Mouse (Mus musculus): ENCODE measurements around the gene Gm10840. TPM values are rescaled to one million over a fixed set of nuclear protein-coding genes. Genes with fewer than 3 reads are reported as not detected.
A peak's percentile ranks its signal among the peaks of the same experiment; 100 is the strongest.
"Not testable (repeated sequence)": the region's sequence is repeated elsewhere in the genome, so short reads cannot be mapped to it uniquely, and the experiment has no call there.

The Gm10840 gene
- polyA plus RNA-seq, 1 experiment from 2014 or later = 0.82 TPM

DNA sequence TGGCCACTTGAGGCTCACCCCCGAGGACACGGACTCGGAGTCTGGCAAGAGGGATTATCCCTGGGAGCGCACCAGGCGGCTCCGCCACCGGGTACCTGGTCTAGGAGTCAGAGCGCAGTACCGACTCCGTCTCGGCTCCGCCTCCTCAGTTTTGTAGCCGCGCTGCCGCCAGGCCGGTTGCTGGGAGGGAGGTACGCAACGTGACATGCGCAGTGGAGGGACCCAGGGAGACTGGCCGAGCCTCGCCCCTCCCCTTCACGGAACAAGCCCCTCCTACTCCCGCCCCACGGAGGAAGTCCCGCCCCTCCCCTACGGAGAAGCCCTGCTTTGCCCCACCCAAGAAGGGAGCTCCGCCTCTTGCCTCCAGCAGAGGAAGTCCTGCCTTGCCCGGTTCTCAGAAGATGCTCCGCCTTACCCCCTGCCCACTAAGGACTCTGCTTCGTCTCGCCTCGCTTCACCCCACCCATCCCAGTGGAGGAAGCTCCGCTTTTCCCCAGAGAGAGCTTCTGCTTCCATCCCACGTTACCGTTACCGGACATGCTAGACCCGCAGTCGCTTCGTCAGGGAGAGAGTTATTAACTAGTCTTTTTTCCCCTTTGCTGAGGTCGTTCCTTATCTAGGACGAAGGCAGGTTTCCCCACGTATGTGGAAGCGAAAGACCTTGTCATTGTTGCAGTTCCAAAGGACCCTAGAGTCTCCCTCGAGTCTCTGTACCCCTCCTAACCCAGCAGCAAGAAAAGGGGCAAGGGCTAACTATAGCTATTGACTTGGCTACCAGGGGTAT, 32.9 kb downstream of the Gm10840 start:
- Histone ChIP-seq H3K4me3 (peak overlapping the region; percentile 68), H3K9me3 (no peaks in the 10 kb centered on the region), H3K27me3 (ENCODE audit: poor library complexity, severe bottlenecking) (no peaks in the 10 kb centered on the region), H3K4me1 (peaks cover 21% of the 10 kb centered on the region), H3K27ac (peak overlapping the region; percentile 88), H3K36me3 (replicated peaks) (peaks cover 24% of the 10 kb centered on the region)
- under 1% methylated on average over 44 of the region's 44 CpGs for WGBS
- DNase-seq (ENCODE audit: extremely low spot score, low spot score) = peak; percentile 98

DNA sequence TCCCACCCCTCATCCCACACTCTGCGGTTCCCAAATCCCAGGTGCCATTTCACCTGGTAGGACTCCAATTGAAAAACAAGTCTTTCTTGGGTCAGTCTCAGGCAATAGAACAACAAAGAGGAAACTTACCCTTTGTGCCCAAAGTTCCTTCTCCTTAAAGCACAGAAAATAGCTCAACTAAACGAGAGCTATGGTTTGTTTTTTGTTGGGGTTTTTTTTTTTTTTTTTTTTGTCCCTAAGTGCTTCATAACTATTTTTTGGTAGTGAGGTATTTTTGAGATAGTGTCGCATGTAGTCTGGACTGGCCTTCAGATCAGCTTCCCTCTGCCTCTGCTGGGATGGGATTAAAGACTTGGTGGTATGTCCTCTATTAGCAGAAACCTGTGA, 33.5 kb downstream of the Gm10840 start:
- WGBS = 34% methylated on average over 3 of the region's 3 CpGs
- H3K9me3 ChIP-seq = no peaks in the 10 kb centered on the region

DNA sequence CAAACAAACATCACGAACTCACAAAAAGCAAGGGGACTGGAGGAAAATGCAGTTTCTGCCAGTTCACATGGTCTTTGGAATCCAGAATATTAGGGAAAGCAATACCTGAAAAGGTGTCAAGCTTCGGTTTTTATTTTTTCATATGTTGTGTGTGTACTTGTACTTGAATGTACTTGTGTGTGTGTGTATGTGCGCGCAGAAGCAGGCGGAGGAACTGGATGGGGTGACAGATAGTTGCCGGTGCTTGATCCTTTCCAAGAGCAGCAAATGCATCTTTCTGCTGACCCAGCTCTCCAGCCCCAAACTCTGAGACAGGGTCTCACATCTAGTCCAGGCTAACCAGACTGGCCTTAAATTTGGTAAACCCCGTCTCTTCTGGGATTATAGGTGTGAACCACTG, 34.2 kb downstream of the Gm10840 start:
- DNase-seq (ENCODE audit: extremely low spot score, low spot score) = no peak
- no peaks in the 10 kb centered on the region for H3K9me3 ChIP-seq
- H3K27ac ChIP-seq = no peak overlapping the region
- H3K36me3 ChIP-seq (replicated peaks) = peaks cover 34% of the 10 kb centered on the region
- no peak overlapping the region for H3K4me3 ChIP-seq
- peaks cover 21% of the 10 kb centered on the region for H3K4me1 ChIP-seq
- no peaks in the 10 kb centered on the region for H3K27me3 ChIP-seq (ENCODE audit: poor library complexity, severe bottlenecking)
- 95% methylated on average over 7 of the region's 7 CpGs for WGBS

More for the DNA sequence above, 33.5 kb downstream of the Gm10840 start:
- H3K27me3 ChIP-seq (ENCODE audit: poor library complexity, severe bottlenecking) = no peaks in the 10 kb centered on the region
- H3K36me3 ChIP-seq (replicated peaks) = peaks cover 30% of the 10 kb centered on the region
- peak overlapping the region; percentile 68 for H3K4me3 ChIP-seq
- peaks cover 21% of the 10 kb centered on the region for H3K4me1 ChIP-seq
- peak overlapping the region; percentile 88 for H3K27ac ChIP-seq
- DNase-seq (ENCODE audit: extremely low spot score, low spot score) = no peak

DNA sequence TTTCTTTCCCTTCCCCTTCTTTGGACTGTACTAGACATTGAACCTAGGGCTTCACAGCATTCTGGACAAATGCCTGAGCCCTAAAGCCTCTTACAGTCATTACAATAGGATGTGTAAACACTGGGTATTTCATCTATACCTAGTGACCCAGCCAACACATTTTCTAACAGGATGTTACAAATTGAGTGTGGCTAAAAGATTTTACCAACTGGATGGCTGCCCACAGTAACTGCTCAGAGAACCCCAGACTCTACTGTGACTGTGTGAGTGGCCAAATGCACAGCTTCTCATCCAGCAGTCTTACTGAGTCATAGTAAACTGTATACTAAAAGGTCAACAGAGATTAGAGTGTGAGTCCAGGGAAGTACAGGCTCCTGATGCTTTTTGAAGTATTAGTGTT, 34.7 kb downstream of the Gm10840 start:
- H3K27me3 ChIP-seq (ENCODE audit: poor library complexity, severe bottlenecking) = no peaks in the 10 kb centered on the region
- no peak for DNase-seq (ENCODE audit: extremely low spot score, low spot score)
- no peak overlapping the region for H3K27ac ChIP-seq
- no peaks in the 10 kb centered on the region for H3K9me3 ChIP-seq
- H3K4me1 ChIP-seq = peaks cover 21% of the 10 kb centered on the region
- H3K36me3 ChIP-seq (replicated peaks) = peaks cover 38% of the 10 kb centered on the region
- no peak overlapping the region for H3K4me3 ChIP-seq

DNA sequence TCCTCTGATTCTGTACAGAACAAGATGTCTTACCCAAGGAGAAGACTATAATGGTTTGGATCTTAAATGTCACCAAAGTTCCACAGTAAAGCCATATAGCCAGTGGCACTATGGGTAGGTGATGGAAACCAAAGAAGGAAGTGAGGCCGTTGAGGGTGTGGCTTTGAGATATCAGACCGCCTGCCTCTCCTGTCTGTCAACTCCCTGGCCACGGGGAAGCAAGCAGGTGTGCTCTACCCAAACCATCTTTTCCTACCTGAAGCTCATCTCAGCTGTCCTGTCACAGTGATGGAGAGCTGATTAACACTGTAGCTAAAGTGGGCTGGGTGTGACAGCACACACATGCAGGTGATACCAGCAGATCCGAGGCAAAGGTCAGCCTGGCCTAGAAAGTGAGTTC, 37.6 kb downstream of the Gm10840 start:
- Histone ChIP-seq H3K36me3 (replicated peaks) (peaks cover 68% of the 10 kb centered on the region), H3K4me1 (peaks cover 9% of the 10 kb centered on the region), H3K4me3 (no peak overlapping the region), H3K9me3 (no peaks in the 10 kb centered on the region), H3K27me3 (ENCODE audit: poor library complexity, severe bottlenecking) (no peaks in the 10 kb centered on the region), H3K27ac (no peak overlapping the region)
- DNase-seq (ENCODE audit: extremely low spot score, low spot score) = no peak
- 93% methylated on average over 4 of the region's 4 CpGs for WGBS

DNA sequence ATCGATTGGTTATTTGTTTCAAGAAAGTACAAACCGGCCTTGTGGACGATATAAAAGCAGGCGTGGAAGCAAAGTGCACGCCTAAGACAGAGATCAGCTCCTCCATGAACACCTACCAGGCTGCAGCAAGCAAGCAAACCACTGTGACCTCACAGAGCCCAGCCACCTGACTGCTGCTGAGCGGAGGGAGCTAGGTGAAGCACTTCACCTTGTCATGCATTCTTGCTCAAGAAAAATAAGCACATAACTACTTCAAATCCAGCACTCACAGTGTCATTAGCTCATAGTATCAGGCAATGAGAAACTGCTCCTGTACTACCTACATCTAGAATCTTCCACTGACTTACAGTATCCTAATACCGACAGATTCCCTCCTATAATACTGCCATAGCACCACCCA, 39.3 kb downstream of the Gm10840 start:
- not testable (repeated sequence) for H3K27ac ChIP-seq; H3K4me1 ChIP-seq; H3K9me3 ChIP-seq; DNase-seq (ENCODE audit: extremely low spot score, low spot score); H3K27me3 ChIP-seq (ENCODE audit: poor library complexity, severe bottlenecking); H3K4me3 ChIP-seq
- WGBS = 92% methylated on average over 7 of the region's 7 CpGs
- H3K36me3 ChIP-seq (replicated peaks) = peaks cover 85% of the 10 kb centered on the region

DNA sequence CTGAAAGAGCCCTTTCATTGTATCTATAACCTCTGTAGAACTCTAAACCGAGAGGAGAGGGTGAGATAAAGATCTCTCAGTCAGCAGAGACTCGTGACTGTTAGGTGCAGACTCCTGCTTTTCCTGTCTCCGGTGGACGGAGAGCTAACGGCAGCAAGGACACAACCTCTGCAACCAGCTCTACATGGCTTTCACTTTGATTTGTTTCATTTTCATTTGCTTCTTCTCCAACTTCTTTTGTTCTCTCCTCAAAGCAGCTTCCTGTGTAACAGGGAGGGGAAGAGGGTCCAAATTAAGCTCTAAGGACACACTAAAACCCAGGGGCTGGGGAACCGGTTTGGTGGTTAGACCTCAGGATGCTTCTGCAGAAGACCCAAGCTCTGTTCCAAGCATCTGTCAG, 40.1 kb downstream of the Gm10840 start:
- Histone ChIP-seq H3K27me3 (ENCODE audit: poor library complexity, severe bottlenecking) (no peaks in the 10 kb centered on the region), H3K4me1 (no peaks in the 10 kb centered on the region), H3K27ac (no peak overlapping the region), H3K9me3 (no peaks in the 10 kb centered on the region), H3K4me3 (no peak overlapping the region), H3K36me3 (replicated peaks) (peaks cover 92% of the 10 kb centered on the region)
- WGBS = 88% methylated on average over 6 of the region's 6 CpGs
- no peak for DNase-seq (ENCODE audit: extremely low spot score, low spot score)

DNA sequence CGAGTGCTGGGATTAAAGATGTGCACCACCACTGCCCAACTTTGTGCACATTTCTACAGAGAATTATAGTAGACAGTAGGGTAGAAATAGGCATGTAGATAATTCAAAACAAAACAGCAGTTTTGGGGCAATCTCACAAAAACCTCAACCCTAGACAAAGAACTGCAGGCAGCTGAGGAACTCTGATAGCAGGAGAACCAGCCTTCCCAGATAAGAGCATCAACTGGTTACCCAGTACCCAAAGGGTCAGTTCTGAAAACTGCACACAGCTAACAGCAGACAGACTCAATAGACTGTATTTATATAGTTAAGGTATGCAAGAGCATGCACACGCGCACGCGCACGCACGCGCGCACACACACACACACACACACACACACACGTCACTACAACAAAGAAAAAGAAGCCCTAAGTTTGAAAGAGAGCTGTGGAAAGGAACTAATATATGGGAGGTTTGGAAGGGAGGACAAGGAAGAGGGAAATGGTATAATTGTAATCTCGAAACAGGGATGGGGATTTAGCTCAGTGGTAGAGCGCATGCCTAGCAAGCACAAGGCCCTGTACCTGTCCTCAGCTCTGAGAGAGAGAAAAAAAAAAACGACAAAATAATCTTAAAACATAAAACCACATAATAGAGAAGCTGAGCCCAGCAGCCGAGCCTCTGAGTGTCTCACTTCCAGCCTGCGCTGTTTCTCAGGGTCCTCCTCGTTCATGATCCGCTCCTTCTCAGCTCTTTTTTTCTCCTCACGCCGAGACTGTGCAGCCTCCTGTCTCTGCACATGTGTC, 40.9 kb downstream of the Gm10840 start:
- Histone ChIP-seq H3K27ac (no peak overlapping the region), H3K36me3 (replicated peaks) (peaks cover 96% of the 10 kb centered on the region), H3K4me3 (no peak overlapping the region), H3K4me1 (no peaks in the 10 kb centered on the region), H3K27me3 (ENCODE audit: poor library complexity, severe bottlenecking) (no peaks in the 10 kb centered on the region), H3K9me3 (no peaks in the 10 kb centered on the region)
- no peak for DNase-seq (ENCODE audit: extremely low spot score, low spot score)
- 94% methylated on average over 19 of the region's 19 CpGs for WGBS

DNA sequence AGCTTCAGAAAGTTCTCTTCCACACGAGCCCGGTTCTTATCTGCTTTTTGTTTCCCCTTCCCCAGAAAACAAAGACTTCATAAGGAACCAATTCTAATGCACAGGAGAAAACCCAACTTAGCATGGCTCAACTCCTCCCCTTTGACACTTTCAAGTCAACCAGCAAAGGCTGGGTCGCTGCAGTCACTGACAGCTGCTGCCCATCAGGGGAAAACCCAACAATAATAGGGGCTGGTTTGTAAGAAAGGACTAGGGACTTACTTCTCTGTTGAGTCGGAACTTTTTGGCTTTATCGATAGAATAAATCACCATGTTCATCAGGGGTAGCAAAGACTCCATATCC, 41.4 kb downstream of the Gm10840 start, which contains the start of gene Strada:
Strada (minus strand) TSS at position 46 of the 343 bp plus-strand sequence.
- peaks cover 96% of the 10 kb centered on the region for H3K36me3 ChIP-seq (replicated peaks)
- 88% methylated on average over 5 of the region's 5 CpGs for WGBS

More for the DNA sequence above, 41.4 kb downstream of the Gm10840 start, which contains the start of gene Strada:
- H3K27me3 ChIP-seq (ENCODE audit: poor library complexity, severe bottlenecking) = no peaks in the 10 kb centered on the region
- no peaks in the 10 kb centered on the region for H3K9me3 ChIP-seq
- no peak within 1 kb of the TSS for H3K27ac ChIP-seq
- DNase-seq (ENCODE audit: extremely low spot score, low spot score) = no peak
- H3K4me1 ChIP-seq = no peaks in the 10 kb centered on the region
- H3K4me3 ChIP-seq = no peak within 1 kb of the TSS

Other genes with a start within 250 kb of the Gm10840 start
- gene Cyb561, start 207.5 kb upstream of the Gm10840 start, polyA plus RNA-seq (2016; fragmentation: Nextera tagmentation; extraction: Ambion mirVana) = 14.5 and 15.4 TPM in 2 replicates
- gene Ace, start 192.9 kb upstream of the Gm10840 start, polyA plus RNA-seq (2016; fragmentation: Nextera tagmentation; extraction: Ambion mirVana) = 0.28 and 0.74 TPM in 2 replicates
- not detected in 2 replicates for gene Ace3, start 166.2 kb upstream of the Gm10840 start, polyA plus RNA-seq (2016; fragmentation: Nextera tagmentation; extraction: Ambion mirVana)
- 0.39 and 0.58 TPM in 2 replicates for gene Kcnh6, start 152.7 kb upstream of the Gm10840 start, polyA plus RNA-seq (2016; fragmentation: Nextera tagmentation; extraction: Ambion mirVana)
- gene Dcaf7, start 124.0 kb upstream of the Gm10840 start, polyA plus RNA-seq (2016; fragmentation: Nextera tagmentation; extraction: Ambion mirVana) = 84.0 and 87.1 TPM in 2 replicates
- gene Taco1, start 94.8 kb upstream of the Gm10840 start, polyA plus RNA-seq (2016; fragmentation: Nextera tagmentation; extraction: Ambion mirVana) = 15.1 and 15.4 TPM in 2 replicates
- gene Map3k3, start 76.2 kb upstream of the Gm10840 start, polyA plus RNA-seq (2016; fragmentation: Nextera tagmentation; extraction: Ambion mirVana) = 16.1 and 18.2 TPM in 2 replicates
- 364 and 375 TPM in 2 replicates for gene Limd2, start within 50 bp of the Gm10840 start, polyA plus RNA-seq (2016; fragmentation: Nextera tagmentation; extraction: Ambion mirVana)
- 41.4 and 41.9 TPM in 2 replicates for gene Strada, start 41.3 kb downstream of the Gm10840 start, polyA plus RNA-seq (2016; fragmentation: Nextera tagmentation; extraction: Ambion mirVana)
- gene Ccdc47, start 55.5 kb downstream of the Gm10840 start, polyA plus RNA-seq (2016; fragmentation: Nextera tagmentation; extraction: Ambion mirVana) = 77.3 and 77.4 TPM in 2 replicates
- gene Ddx42, start 56.1 kb downstream of the Gm10840 start, polyA plus RNA-seq (2016; fragmentation: Nextera tagmentation; extraction: Ambion mirVana) = 105 and 109 TPM in 2 replicates
- gene Ftsj3, start 95.2 kb downstream of the Gm10840 start, polyA plus RNA-seq (2016; fragmentation: Nextera tagmentation; extraction: Ambion mirVana) = 101 and 102 TPM in 2 replicates
- 431 and 435 TPM in 2 replicates for gene Psmc5, start 95.3 kb downstream of the Gm10840 start, polyA plus RNA-seq (2016; fragmentation: Nextera tagmentation; extraction: Ambion mirVana)
- gene Smarcd2, start 112.1 kb downstream of the Gm10840 start, polyA plus RNA-seq (2016; fragmentation: Nextera tagmentation; extraction: Ambion mirVana) = 20.5 and 20.7 TPM in 2 replicates
- 0.15 TPM in 2 replicates for gene Tcam1, start 115.8 kb downstream of the Gm10840 start, polyA plus RNA-seq (2016; fragmentation: Nextera tagmentation; extraction: Ambion mirVana)
- not detected in 2 replicates for gene Gh, start 141.0 kb downstream of the Gm10840 start, polyA plus RNA-seq (2016; fragmentation: Nextera tagmentation; extraction: Ambion mirVana)
- gene Cd79b, start 153.9 kb downstream of the Gm10840 start, polyA plus RNA-seq (2016; fragmentation: Nextera tagmentation; extraction: Ambion mirVana) = 0.82 and 1.2 TPM in 2 replicates
- gene Scn4a, start 192.4 kb downstream of the Gm10840 start, polyA plus RNA-seq (2016; fragmentation: Nextera tagmentation; extraction: Ambion mirVana) = 0.07 TPM in 1 of 2 replicates, not detected in the other
- not detected in 2 replicates for gene Prr29, start 204.6 kb downstream of the Gm10840 start, polyA plus RNA-seq (2016; fragmentation: Nextera tagmentation; extraction: Ambion mirVana)
- 14.8 and 17.5 TPM in 2 replicates for gene Icam2, start 227.2 kb downstream of the Gm10840 start, polyA plus RNA-seq (2016; fragmentation: Nextera tagmentation; extraction: Ambion mirVana)

Measured in forebrain, embryonic 10.5 days (tissue).